Mouse (Mus musculus): Measurements from ENCODE around the gene Dock9. TPM values are rescaled to one million over a fixed set of nuclear protein-coding genes. Genes with fewer than 3 reads are reported as not detected.

The Dock9 gene
- polyA plus RNA-seq, 1 experiment from 2014 or later = 17.9 TPM

DNA sequence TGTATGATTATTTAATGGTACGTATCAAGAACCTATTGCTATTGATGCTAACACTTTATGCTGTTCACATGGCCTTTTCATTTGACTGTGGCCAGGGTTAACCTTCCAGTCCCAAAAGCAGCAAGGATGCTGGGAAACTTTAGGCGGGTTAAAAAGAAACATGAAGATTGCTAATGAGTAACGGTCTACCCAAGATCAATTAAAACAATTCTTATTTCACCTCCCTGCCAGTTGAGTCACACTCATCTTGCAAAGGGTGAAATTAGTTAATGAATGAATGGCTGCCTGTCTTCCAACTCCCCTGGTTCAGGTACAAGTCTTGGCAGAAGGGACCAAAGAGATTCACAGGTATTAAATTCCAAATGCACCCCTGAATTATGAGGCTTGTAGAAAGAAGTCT lies 175.8 kb downstream of the Dock9 start:
- Histone ChIP-seq H3K36me3 (ENCODE audit: control insufficient read depth, insufficient read depth, low read length) (peaks cover 11% of the 10 kb centered on the region), H3K4me3 (ENCODE audit: low read depth, low read length) (no peak overlapping the region), H3K9me3 (replicated peaks; ENCODE audit: control insufficient read depth, low read length, poor library complexity, severe bottlenecking) (no peaks in the 10 kb centered on the region; the same call in 1 of the 2 replicates), H3K4me2 (ENCODE audit: low read length) (no peak overlapping the region), H3K27ac (ENCODE audit: low read length) (no peak overlapping the region), H3K9ac (ENCODE audit: low read depth, low read length) (no peak overlapping the region), H3K4me1 (ENCODE audit: control insufficient read depth, insufficient read depth, low read length) (no peaks in the 10 kb centered on the region), H3K27me3 (ENCODE audit: control insufficient read depth, insufficient read depth, low read depth, low read length) (no peaks in the 10 kb centered on the region)
- no peak for ATAC-seq
- WGBS = 97% methylated on average over 3 of the region's 3 CpGs

DNA sequence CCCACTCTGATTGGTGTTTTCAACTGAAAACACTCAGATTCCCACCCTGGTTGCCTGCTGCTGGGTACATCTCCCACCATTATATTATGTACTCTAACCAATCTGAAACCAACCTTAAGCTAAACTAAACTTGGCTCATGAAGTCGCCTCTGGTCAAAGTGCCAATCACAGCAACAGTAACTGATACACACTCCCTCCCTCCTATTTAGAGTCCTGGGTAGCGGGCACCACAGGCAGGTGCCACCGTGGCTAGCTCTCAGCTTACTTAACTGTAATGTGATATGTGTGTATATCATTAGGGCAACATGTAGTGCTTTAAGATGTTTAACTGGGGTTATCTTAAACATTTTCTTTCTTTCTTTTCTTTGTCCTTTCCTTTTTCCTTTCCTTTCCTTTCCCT lies 177.1 kb downstream of the Dock9 start:
- no peak overlapping the region for H3K9ac ChIP-seq (ENCODE audit: low read depth, low read length)
- no peaks in the 10 kb centered on the region for H3K4me1 ChIP-seq (ENCODE audit: control insufficient read depth, insufficient read depth, low read length)
- H3K27ac ChIP-seq (ENCODE audit: low read length) = no peak overlapping the region
- 93% methylated on average over 3 of the region's 3 CpGs for WGBS
- peaks cover 11% of the 10 kb centered on the region for H3K36me3 ChIP-seq (ENCODE audit: control insufficient read depth, insufficient read depth, low read length)
- H3K9me3 ChIP-seq (replicated peaks; ENCODE audit: control insufficient read depth, low read length, poor library complexity, severe bottlenecking) = no peaks in the 10 kb centered on the region; the same call in 1 of the 2 replicates
- H3K27me3 ChIP-seq (ENCODE audit: control insufficient read depth, insufficient read depth, low read depth, low read length) = no peaks in the 10 kb centered on the region
- ATAC-seq = no peak
- no peak overlapping the region for H3K4me2 ChIP-seq (ENCODE audit: low read length)
- H3K4me3 ChIP-seq (ENCODE audit: low read depth, low read length) = no peak overlapping the region

DNA sequence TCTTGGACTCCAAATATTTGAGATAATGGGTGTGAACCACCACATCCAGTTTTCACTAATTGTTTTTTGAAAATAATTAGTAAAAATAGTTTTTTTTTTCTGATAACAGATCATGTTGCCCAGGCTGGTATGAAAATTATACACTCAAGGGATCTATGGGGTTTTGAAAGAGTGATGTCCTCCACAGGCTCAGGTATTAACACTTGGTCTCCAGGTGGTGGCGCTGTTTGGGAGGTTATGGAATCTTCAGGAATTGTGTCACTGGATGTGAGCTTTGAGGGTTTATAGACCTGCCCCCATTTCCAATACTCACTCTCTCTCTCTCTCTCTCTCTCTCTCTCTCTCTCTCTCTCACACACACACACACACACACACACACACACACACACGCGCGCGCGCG lies 177.5 kb downstream of the Dock9 start:
- ATAC-seq = no peak
- H3K4me1 ChIP-seq (ENCODE audit: control insufficient read depth, insufficient read depth, low read length) = no peaks in the 10 kb centered on the region
- H3K27ac ChIP-seq (ENCODE audit: low read length) = no peak overlapping the region
- H3K9me3 ChIP-seq (replicated peaks; ENCODE audit: control insufficient read depth, low read length, poor library complexity, severe bottlenecking) = no peaks in the 10 kb centered on the region; the same call in 1 of the 2 replicates
- H3K4me3 ChIP-seq (ENCODE audit: low read depth, low read length) = no peak overlapping the region
- H3K27me3 ChIP-seq (ENCODE audit: control insufficient read depth, insufficient read depth, low read depth, low read length) = no peaks in the 10 kb centered on the region
- H3K4me2 ChIP-seq (ENCODE audit: low read length) = no peak overlapping the region
- H3K36me3 ChIP-seq (ENCODE audit: control insufficient read depth, insufficient read depth, low read length) = peaks cover 11% of the 10 kb centered on the region
- 90% methylated on average over 7 of the region's 7 CpGs for WGBS
- no peak overlapping the region for H3K9ac ChIP-seq (ENCODE audit: low read depth, low read length)

DNA sequence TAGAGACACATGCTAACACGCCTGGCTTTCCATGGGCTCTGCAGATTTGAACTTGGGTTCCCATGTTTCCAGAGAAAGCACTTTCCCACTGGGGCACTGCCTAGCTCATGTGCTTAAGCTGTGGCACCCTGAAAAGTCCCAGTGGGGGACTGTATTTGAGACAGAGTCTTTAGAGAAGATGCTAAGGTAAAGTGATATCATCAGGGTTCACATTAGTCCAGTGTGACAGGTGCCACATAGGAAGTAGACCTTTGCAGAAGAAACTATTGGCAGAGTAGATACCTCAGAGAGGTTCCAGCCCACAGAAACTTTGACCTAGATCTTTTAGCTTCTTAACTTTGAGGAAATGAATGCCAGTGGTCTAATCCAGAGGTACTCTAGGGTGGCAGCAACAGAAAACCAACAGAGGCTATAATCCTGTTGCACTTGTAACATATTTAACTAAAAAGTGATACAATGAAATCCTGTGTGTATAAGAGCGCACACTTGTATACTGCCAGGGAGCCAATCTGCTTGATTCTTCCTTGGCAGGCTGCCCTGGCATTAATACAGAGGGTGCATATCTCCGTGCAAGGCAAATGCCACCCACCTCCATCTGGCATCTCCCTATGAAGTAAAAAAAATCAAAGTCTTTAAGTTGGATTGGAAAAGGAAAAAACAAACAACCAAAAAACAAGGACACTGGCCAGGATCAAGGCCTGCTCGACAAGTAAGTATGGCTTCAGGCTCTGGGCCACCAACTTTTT lies 179.8 kb downstream of the Dock9 start:
- WGBS = 74% methylated on average over 4 of the region's 4 CpGs
- no peaks in the 10 kb centered on the region for H3K4me1 ChIP-seq (ENCODE audit: control insufficient read depth, insufficient read depth, low read length)
- no peak overlapping the region for H3K9ac ChIP-seq (ENCODE audit: low read depth, low read length)
- no peaks in the 10 kb centered on the region; the same call in 1 of the 2 replicates for H3K9me3 ChIP-seq (replicated peaks; ENCODE audit: control insufficient read depth, low read length, poor library complexity, severe bottlenecking)
- no peak overlapping the region for H3K4me3 ChIP-seq (ENCODE audit: low read depth, low read length)
- no peak overlapping the region for H3K27ac ChIP-seq (ENCODE audit: low read length)
- no peak overlapping the region for H3K4me2 ChIP-seq (ENCODE audit: low read length)
- peaks cover 11% of the 10 kb centered on the region for H3K36me3 ChIP-seq (ENCODE audit: control insufficient read depth, insufficient read depth, low read length)
- no peaks in the 10 kb centered on the region for H3K27me3 ChIP-seq (ENCODE audit: control insufficient read depth, insufficient read depth, low read depth, low read length)
- ATAC-seq = no peak

DNA sequence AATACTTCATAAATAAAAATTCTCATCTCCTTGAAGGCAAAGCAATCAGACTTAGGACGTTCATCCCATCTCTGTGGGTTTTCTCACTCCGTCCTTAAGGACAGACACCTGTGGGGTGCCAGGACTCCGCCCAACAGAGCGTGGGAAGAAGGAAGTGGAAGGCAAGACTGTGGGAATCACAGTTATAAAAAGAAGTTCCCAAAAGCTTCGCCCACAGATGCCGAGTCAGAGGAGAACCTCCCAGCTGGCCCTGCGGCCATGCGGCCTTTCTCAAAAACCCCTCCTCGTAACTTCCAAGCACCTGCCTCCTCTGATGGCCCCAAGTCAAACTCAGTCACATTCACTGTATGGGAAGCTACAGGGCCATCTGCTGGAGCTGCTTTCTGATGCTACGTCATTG lies 182.2 kb downstream of the Dock9 start:
- H3K36me3 ChIP-seq (ENCODE audit: control insufficient read depth, insufficient read depth, low read length) = no peaks in the 10 kb centered on the region
- H3K4me1 ChIP-seq (ENCODE audit: control insufficient read depth, insufficient read depth, low read length) = no peaks in the 10 kb centered on the region
- H3K9ac ChIP-seq (ENCODE audit: low read depth, low read length) = no peak overlapping the region
- no peak for ATAC-seq
- H3K9me3 ChIP-seq (replicated peaks; ENCODE audit: control insufficient read depth, low read length, poor library complexity, severe bottlenecking) = no peaks in the 10 kb centered on the region; the same call in 1 of the 2 replicates
- H3K27ac ChIP-seq (ENCODE audit: low read length) = no peak overlapping the region
- H3K4me3 ChIP-seq (ENCODE audit: low read depth, low read length) = no peak overlapping the region
- no peaks in the 10 kb centered on the region for H3K27me3 ChIP-seq (ENCODE audit: control insufficient read depth, insufficient read depth, low read depth, low read length)
- 91% methylated on average over 10 of the region's 10 CpGs for WGBS
- no peak overlapping the region for H3K4me2 ChIP-seq (ENCODE audit: low read length)

DNA sequence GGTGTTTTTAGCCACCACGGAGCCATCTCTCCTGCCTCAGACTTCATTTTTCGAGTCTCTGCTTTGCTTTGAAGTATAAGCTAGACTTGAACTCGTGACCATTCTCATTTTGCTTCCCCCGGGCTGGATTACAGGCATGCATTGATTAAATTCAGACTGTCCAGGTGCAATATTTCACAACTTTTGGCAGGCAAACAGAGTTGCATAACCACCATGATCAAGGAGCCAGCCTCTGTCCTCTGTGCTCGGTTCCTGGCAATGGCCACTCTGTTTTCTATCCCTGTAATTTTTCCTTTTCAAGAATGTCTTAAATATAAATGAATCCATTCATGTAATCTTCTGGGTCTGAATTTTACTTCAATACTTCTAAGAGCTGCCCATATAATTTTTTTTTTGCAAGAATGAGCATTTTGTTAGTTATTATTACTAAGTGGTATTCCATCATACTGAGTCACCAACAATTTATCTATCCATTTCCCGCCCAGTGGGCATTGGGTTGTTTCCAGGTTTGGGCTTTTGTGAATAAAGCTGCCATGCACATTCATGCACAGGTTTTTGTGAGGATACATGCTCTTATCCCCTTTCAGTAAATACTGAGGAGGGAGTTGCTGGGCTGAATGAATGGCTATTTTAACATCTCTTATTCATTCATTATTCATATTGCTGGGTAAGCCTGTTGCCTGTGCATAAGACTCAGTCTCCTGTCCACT lies 183.0 kb downstream of the Dock9 start:
- Histone ChIP-seq H3K9me3 (replicated peaks; ENCODE audit: control insufficient read depth, low read length, poor library complexity, severe bottlenecking) (no peaks in the 10 kb centered on the region), H3K27me3 (ENCODE audit: control insufficient read depth, insufficient read depth, low read depth, low read length) (no peaks in the 10 kb centered on the region), H3K27ac (ENCODE audit: low read length) (no peak overlapping the region), H3K4me2 (ENCODE audit: low read length) (no peak overlapping the region), H3K4me3 (ENCODE audit: low read depth, low read length) (no peak overlapping the region), H3K36me3 (ENCODE audit: control insufficient read depth, insufficient read depth, low read length) (peaks cover 3% of the 10 kb centered on the region; the same call in 1 of the 2 replicates), H3K9ac (ENCODE audit: low read depth, low read length) (no peak overlapping the region), H3K4me1 (ENCODE audit: control insufficient read depth, insufficient read depth, low read length) (no peaks in the 10 kb centered on the region)
- no peak for ATAC-seq
- 88% methylated on average over 6 of the region's 6 CpGs for WGBS

DNA sequence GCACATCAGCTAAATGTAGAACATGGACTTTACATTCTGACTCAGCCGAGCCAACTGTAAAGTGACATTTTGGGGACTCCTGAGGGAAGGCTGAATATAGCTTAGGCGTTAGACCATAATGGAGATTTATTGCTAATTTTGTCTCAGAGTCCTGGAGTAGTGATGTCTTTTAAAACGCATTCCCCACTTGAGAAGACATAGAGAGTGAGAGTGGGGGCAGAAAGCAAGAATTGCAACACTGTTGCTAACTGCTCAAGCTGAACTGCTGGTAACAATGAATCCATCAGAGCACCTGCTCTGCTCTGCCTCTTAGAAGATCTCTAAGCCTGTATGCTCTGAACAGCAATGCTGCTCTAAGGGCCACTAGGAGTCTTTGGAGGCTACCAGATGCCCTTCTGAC lies 184.1 kb downstream of the Dock9 start:
- H3K4me3 ChIP-seq (ENCODE audit: low read depth, low read length) = no peak overlapping the region
- no peaks in the 10 kb centered on the region for H3K9me3 ChIP-seq (replicated peaks; ENCODE audit: control insufficient read depth, low read length, poor library complexity, severe bottlenecking)
- WGBS = 74% methylated on average over 3 of the region's 3 CpGs
- H3K9ac ChIP-seq (ENCODE audit: low read depth, low read length) = no peak overlapping the region
- no peak overlapping the region for H3K4me2 ChIP-seq (ENCODE audit: low read length)
- H3K4me1 ChIP-seq (ENCODE audit: control insufficient read depth, insufficient read depth, low read length) = no peaks in the 10 kb centered on the region
- peaks cover 3% of the 10 kb centered on the region; the same call in 1 of the 2 replicates for H3K36me3 ChIP-seq (ENCODE audit: control insufficient read depth, insufficient read depth, low read length)
- ATAC-seq = no peak
- no peak overlapping the region for H3K27ac ChIP-seq (ENCODE audit: low read length)
- no peaks in the 10 kb centered on the region for H3K27me3 ChIP-seq (ENCODE audit: control insufficient read depth, insufficient read depth, low read depth, low read length)

DNA sequence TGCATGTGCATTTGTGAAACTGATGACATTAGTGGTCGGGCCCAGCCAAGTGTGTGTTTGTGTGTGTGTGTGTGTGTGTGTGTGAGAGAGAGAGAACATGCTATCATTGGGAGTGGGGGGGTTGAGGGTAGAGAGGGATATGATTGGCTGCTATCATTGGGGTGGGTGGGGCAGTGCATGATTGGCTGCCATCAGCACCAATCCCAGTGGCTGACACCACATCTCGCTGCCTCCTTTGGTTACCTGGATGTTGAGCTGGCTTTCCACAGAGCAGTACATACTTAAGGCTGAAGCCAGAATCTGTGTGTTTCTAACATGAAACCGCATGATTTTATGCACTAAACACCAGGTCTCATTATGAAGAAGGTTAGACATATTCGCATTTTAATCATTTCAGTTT lies 184.7 kb downstream of the Dock9 start:
- Histone ChIP-seq H3K9ac (ENCODE audit: low read depth, low read length) (no peak overlapping the region), H3K4me3 (ENCODE audit: low read depth, low read length) (no peak overlapping the region), H3K27me3 (ENCODE audit: control insufficient read depth, insufficient read depth, low read depth, low read length) (no peaks in the 10 kb centered on the region), H3K4me2 (ENCODE audit: low read length) (no peak overlapping the region), H3K9me3 (replicated peaks; ENCODE audit: control insufficient read depth, low read length, poor library complexity, severe bottlenecking) (no peaks in the 10 kb centered on the region), H3K27ac (ENCODE audit: low read length) (no peak overlapping the region), H3K36me3 (ENCODE audit: control insufficient read depth, insufficient read depth, low read length) (peaks cover 3% of the 10 kb centered on the region; the same call in 1 of the 2 replicates), H3K4me1 (ENCODE audit: control insufficient read depth, insufficient read depth, low read length) (no peaks in the 10 kb centered on the region)
- 90% methylated on average over 4 of the region's 4 CpGs for WGBS
- ATAC-seq = no peak

DNA sequence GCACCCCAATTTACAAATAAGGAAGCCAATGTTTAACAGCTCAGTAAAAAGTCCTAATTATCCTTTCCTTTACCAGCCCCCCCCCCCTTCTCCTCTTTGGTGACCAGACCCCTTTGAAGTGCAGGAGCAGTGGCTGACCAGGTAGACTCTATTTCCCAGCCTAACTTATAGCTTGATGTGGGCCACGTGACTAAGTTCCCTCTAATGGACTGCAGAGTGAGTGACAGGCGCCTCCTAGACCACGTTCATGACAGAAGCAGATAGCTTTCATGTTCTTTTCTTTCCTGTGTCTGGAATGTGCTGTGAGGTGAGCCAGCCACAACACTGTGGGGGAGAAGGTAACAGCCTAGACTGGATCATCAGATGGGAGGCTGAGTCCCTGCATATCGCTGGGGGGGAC lies 186.1 kb downstream of the Dock9 start:
- no peak overlapping the region for H3K4me3 ChIP-seq (ENCODE audit: low read depth, low read length)
- H3K36me3 ChIP-seq (ENCODE audit: control insufficient read depth, insufficient read depth, low read length) = peaks cover 3% of the 10 kb centered on the region; the same call in 1 of the 2 replicates

More for the DNA sequence above, 186.1 kb downstream of the Dock9 start:
- H3K9ac ChIP-seq (ENCODE audit: low read depth, low read length) = no peak overlapping the region
- no peaks in the 10 kb centered on the region; the same call in 1 of the 2 replicates for H3K4me1 ChIP-seq (ENCODE audit: control insufficient read depth, insufficient read depth, low read length)
- no peak for ATAC-seq
- no peak overlapping the region for H3K27ac ChIP-seq (ENCODE audit: low read length)
- 73% methylated on average over 4 of the region's 4 CpGs for WGBS
- H3K9me3 ChIP-seq (replicated peaks; ENCODE audit: control insufficient read depth, low read length, poor library complexity, severe bottlenecking) = no peaks in the 10 kb centered on the region
- no peaks in the 10 kb centered on the region for H3K27me3 ChIP-seq (ENCODE audit: control insufficient read depth, insufficient read depth, low read depth, low read length)
- no peak overlapping the region for H3K4me2 ChIP-seq (ENCODE audit: low read length)
